Mouse (Mus musculus) brain, embryonic 18.5 days (tissue): Measurements from ENCODE around the gene Rsad2.
A peak's percentile ranks its signal among the peaks of the same experiment; 100 is the strongest.
"Not testable (repeated sequence)": the region's sequence is repeated elsewhere in the genome, so short reads cannot be mapped to it uniquely, and the experiment has no call there.

Experiments
- DNase-seq: peaks from one replicate; pipeline ENCODE4 v3.0.0-alpha.2; 2012; ENCODE audit warnings: low read depth, low spot score

The Rsad2 gene

DNA sequence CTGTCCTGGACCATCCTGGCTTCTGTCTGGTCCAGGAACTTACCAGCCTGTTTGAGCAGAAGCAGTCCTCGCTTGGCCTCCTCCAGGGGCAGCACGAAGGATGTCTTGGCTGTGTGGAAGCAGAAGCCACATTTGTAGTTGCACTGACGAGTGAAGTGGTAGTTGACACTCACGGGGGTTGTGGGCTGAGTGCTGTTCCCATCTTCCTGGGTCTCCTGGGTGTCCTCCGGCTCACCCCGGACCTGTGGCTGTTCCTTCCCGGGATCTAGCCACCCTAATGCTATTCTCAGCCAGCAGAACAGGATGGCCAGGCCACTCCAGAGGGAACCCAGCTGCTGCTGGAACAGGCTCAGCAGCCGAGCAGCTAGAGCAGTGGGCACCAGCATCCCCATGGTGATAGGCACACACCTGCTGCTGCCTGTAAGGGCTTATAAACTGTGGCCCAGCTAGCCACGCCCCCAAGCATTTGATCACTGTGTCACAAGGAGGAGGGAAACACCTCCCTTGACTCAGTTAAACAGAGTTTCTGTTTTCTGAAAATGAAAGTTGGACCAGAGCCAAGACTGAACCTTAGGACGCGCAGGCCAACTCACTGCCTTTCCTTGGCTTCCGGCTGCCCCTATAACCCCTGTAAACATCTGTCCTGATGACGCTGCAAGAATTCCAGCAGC, at the start of gene Rsad2:
Rsad2 (minus strand) TSS at position 425 of the 671 bp plus-strand sequence.
- DNase-seq = no peak

DNA sequence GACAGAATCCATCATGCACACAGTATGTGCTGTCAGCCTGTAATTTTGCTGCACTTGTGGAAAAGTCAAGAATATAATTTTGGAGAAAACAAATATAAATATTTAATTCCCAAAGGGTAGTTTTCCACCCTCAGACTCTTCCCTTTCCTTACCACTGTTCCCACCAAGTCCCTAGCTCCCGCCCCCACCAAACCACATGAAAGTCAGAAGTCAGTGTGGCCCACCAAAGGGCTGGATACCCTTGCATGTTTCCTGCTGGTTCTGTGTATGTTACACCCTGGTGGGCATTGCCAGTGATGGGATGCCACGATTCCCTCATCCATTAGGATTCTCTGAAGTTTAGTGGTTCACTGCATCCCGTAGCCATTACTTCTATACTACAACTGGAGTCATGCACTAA, 44.8 kb upstream of the Rsad2 start:
- no peak for DNase-seq

DNA sequence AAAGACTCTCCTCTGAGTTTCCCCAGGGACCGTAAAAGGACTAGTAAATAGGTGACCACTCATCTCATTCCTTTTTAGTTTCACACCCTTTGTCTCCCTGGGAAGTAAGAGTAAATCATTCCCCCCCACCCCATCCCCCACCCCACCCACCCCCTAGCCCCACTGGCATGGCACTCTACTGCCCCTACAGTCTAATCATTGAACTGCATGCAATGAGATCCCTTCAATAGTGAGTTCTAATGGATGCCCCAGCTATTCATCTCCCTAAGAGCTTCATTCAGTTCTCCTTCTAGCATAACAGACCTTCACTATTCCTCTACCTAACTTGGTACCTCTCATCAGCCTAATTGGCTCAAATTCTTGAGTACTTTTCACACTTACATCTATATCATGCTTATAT, 33.7 kb upstream of the Rsad2 start:
- DNase-seq = no peak

DNA sequence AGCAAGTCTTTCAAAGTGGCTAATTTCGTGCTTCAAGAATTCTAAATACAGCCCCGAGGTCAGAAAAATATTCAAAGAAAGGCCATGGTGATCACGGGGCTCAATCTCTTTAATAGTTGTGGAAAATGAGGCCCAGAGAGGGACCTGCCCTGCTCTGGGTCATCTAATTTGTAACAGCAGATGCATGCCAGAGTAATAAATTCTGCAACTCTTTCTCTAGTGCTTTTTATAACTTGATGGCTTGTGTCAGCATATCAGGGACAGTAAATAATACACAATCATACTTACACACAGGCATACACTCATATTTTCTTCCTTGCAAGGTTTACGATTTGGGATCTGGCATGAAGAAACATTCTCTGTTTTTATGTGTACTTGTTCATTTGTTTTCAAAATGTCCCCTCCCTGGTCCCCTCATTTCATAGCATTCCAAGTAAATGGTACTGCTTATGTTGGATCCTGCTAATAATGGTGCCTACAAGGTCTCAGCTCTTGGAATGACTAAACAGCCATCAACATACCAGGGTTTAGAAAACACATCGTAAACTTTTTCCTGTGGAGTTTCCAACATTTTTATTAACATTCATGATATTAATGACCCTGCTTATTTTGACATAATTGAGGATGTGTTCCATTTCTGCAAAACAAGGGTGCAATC, 32.5 kb upstream of the Rsad2 start:
- no peak for DNase-seq

DNA sequence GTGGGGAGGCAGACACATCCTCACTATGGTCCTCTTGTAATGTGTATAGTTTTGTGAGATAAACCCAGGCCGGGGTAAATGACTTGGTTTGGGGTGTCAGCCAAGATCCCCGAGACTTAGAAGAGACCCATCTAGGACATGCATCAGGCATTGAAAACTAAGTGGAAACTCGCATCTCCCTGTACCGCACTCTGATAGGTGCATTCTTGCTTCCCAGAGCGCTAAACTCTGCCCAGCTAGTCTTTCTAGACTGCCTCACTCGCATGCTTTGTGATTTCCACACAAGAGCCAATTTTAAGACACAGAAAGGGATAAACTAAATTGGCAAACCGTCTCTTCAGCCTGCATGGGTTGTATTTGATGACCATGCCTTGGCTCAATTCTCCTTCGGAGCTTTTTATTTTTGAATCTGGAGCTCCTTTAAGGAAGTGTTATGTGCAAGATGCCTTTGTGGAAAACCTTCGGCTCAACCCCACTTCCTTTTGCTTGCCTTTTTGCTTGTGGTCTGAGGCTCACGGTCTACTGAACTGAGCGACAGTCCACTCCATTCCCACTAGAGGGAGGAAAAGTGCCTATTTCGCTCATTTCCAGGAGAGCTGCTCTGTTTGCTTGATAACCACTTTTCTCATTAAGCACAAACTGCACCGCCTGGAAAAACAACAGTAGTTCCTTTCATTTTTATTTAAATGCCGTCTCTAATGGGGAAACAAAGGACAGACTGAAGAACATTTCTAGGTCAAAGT, 31.8 kb upstream of the Rsad2 start:
- DNase-seq = peak; percentile 57

DNA sequence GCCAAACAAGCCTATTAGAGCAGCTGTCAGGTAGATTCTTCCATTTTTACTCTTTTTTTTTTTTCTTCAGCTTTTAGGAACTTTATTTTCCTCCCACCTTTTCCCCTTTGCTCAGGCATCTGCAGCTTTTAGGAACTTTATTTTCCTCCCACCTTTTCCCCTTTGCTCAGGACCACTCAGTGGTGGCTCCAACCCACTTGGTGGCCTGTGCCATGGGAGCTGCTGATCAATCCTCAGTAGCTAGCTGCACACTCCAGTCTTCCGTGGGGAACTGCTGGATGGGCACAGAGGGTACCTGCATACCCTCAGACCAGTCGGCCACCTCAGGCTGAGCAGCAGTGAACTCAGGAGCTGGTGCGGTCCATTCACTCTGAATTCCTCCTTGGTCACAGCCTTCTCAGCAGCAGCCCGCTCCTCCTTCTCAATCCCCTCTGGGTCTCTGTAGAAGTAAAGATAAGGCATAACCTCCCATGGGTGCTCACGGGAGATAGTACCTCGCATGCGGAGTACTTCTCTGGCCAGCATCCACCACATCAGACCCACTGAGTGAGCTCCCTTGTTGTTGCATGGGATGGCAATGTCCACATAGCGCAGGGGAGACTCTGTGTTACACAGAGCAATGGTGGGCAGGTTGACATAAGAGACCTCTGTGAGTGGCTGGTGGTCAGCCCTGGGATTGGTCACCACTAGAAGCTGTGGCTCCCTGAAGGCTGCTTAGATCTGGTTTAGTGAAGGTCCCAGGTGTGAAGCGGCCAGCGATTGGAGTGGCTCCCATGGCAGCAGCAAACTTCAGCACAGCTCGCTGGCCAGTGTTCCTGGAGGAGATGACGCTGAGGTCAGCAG, 29.7 kb upstream of the Rsad2 start:
- not testable (repeated sequence) for DNase-seq

DNA sequence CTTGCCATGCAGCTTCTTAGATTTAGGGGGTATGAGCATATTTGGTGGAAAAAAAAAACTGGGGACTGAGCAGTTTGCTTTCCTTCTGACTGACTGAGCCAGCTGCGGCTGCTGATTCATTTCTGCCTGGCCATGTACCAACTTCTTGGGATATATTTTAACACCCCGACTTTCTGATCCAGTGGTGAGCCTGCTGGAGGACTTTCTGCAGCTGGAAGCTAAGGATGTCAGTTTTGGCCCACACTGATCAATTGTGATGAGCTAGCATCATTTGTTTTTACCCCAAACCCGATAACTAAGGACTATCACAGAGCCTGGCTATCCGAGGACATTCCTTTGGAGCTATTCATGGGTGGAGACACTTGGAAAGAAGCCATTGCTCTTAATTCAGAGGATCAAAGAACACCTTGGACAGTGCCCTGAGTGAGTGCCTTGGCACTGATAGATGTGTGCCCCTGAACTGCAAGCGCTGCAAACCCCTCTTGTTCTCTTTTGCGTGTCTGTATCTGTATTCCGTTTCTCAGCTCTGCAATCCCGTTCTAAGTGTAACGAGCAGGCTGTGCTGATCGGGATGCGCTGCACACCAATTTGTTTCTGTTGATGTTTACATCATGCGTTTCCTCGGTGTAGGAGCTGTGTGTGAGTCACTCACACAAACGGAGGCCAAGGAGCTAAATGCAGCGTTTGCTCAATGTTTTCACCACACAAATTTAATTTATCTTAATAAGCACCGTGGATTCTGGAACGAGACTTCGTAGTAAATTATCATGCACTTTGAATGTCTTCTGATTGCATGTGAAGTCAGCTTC, 22.1 kb upstream of the Rsad2 start:
- DNase-seq = no peak

DNA sequence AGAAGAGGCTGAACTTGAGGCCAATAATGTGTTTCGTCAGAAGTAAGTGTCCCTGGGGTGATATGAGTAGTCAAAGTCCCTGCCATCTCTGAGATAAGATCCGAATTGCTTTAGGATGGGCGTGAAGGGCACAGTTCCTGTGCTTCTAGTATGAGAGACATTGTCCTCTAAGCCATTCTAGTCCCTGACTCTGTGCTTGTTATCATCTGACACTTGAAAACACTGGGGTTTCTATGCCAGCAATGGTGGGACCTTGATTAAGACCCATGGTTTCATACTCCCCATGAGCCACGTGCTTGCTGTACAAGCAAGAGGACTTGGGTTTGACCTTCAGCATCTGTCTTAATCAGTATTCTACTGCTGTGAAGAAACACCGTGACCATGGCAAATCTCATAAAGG, 20.9 kb upstream of the Rsad2 start:
- no peak for DNase-seq

DNA sequence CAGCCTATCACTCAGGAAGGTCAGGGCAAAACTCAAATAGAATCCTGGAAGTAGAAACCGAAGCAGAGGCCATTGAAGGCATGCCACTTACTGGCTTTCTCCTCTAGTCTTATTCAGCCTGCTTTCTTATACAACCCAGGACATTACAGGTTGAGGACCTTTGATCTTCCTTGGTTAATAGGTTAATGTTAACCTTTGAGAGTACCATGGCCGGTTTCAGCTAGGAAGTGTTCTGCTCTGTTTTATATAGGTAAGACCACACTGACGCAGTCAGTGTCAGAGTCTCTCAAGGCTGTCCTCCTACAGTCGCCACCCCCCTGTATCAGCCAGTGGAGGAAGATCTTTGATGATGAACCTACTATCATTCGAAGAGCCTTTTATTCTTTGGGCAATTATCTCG, 17.5 kb upstream of the Rsad2 start:
- DNase-seq = no peak

DNA sequence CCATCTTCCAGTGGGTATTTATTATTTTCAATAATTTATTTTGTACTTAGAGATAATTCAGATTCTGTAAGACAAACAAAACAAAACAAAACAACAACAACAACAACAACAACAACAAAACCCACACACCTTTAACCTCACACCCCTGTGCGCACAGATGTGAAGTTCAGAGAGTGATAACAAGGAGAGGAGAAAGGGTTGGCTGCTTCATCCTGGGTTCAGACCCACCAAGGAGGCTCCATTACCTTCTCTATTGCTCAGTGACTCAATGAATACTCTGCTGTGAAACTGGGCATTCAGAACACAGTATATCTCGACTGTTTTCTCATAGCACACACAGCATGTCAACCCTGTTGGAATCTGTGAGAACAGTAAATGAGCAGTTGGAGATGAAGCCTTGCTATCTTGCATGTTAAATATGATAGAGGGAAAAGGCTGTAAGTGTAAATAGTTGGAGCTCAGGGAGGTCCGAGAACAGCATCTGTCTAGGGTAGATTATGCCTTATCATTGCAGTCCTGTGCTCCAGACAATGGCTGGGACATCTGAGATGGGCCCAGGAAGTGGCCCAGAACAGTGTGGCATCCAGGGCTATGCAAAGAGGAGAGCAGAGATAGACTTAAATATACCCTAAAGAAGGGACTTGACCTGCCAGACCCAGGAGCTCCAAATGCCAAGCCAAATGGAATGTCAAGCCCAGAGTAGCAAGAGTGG, 16.7 kb upstream of the Rsad2 start:
- DNase-seq = no peak

DNA sequence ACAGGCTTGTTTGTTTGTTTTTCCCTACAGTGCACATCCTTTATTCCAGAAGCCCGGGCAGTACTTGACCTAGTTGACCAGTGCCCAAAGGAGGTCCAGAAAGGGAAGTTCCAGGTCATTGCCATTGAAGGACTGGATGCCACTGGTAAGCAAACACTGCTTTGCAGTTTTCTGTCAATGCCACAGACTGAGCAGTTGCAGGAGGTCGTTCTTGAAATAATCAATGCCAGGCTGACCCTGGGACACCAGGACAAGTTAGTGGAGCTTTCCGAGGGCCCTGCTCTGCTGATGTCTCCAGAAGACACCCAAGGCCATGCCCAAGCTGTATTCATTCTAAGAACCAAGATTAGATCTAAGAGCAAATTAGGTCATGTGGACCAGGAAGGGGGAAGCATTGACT, 15.1 kb upstream of the Rsad2 start:
- no peak for DNase-seq

DNA sequence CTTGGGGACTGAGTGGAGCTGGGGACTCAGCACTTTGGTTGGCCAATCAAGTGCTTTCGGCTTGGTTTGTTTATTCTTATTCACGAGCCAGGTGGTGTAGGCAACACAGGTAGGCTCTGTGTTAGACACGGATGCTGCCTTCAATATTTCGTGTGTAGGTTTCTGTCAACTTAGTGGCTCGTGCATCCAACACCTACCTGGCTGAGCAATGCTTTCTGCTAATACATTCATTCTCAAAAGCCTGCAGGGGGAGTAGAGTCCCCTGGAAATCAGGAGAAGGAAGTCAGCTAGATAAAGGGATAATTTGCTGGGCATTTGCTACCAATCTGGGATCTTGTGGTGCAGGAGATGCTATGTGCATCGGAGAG, 13.8 kb upstream of the Rsad2 start:
- DNase-seq = peak; percentile 20

DNA sequence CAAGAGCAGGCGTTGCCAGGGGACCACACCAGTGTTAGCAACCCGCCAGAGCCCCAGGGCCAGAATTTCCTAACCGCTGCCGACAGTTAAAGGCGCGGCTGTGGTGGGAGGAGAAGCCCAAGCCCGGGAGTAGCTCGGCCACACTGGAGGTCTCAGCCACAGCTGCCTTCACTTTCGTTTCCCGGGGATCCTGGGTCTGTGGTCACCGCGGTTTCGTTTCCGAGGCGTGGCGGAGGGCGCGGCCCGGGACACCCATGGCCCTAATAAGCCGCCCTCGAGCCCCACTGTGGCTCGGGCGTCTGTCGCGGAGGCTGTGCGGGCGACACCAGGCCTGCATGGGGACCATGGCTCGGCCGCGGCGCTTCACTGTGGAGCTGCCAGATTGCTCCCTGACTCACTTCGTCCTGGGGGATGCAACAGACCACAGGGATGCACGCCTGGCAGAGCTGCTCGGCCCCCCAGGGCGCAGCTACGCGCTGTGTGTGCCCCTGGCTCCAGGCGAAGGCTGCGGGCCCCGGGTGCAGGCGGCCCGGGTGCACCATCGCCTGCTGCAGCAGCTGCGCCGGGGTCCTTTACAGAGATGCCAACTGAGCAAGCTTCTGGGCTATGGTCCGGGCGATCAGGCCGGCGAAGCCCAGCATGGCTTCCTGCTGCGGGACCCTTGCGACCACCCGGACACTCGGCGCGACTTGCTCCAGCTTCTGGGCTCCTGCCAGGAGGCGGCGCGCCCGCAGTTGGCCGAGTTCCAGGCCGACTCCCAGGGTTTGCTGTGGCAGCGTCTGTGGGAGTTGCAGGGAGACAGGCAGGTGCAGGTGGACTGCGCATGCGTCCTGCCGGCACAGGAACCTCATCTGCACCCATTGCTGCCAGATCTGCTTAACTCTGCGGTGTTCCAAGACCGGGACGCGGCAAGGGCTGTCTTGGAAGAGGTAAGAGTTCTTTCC, 13.1 kb upstream of the Rsad2 start, which contains the start of gene Cmpk2:
Cmpk2 (plus strand) TSS at position 107 of the 944 bp plus-strand sequence.
- peak; percentile 68 for DNase-seq

DNA sequence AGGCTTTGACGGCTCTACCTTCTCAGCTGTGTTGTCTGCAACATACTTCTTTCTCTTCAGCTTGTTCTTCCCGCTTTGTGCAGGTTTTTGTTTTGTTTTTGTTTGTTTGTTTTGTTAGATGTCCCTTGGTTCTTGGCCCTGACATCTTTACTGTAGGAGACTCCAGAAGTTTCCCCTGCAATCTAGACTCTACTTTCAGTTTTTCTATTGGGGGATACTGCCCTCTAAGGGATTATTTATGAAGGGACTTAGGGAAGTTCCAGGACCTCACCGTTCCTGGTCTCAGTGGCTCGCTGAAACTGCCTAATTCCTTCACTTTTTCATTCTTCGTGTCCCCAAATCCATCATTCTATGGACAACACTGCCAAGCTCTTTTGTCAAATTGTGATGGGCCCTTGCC, 9.3 kb upstream of the Rsad2 start:
- no peak for DNase-seq

DNA sequence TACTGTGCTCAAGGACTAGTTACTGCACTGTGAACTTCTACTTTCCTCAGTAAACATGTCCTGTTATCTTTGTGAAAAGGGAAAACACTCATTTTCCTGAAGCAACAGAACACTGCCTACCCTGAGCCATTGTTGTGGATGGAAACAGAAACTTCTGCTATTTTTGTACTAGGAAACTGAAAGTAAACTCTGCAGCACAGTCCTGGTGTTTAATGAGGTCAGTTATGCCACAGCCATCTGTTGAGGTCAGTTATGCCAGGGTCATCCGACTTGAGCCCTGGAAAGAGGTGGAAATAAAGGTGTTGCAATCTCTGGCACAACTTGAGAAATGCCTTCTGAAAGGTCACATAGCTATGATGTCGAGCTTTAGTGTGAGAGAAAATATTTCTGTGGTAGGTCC, 3.8 kb upstream of the Rsad2 start:
- DNase-seq = no peak

DNA sequence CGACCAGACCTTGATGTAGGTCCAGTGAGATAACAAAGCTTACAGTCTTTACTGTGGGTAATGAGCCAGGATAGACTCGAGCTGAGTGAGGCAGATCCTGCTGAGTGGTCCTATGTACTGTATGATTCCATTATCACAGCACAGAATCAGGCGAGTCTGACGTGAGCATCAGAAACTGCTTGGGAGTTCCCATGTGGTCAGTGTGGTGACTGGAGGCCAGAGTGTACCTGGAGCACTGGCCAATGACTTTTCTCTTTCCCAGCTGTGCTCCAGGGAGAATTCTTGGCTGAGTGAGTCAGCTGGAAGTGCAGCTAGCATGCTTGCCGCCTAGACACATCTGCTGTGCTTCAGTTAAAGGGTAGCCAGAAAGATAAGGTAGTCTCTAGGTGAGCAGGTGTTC, 1.6 kb downstream of the Rsad2 start:
- no peak for DNase-seq

DNA sequence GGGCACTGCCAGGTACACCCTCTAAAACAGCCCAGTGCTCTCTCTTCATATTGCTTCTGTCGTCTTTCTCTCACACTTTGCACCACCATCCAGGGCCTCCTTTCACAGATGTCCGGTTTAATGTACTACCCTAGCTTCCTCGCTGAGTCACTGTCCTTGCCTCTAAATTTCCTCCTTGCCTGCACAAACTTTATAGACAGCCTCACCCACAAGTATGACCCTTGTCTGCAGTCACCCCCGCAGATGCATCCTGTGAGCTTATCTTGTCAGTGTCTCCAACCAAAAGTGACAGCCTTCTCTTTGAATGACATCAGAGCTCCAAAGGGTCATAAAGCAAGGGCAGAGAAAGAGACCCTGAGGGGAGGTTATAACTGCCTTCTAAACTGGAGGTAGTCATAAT, 3.3 kb downstream of the Rsad2 start:
- DNase-seq = no peak

DNA sequence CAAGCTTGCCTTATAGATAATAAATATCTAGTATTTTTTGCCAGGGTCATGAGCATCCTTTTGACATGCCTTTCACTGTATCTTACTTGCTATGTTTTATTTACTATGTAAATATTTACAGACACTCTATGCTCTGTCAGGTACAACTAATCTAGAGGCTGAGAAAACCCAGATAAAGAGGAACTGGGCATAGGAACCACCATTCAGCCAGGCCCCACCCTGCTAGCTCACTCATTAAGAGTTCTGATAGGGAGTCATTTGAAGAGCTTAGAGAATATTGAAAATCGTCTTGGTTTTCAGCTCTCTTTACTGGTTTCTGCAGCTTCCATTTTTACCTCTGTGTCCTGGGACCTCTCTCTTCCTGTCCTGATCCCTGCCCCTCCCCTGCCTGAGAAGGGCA, 5.1 kb downstream of the Rsad2 start:
- no peak for DNase-seq

DNA sequence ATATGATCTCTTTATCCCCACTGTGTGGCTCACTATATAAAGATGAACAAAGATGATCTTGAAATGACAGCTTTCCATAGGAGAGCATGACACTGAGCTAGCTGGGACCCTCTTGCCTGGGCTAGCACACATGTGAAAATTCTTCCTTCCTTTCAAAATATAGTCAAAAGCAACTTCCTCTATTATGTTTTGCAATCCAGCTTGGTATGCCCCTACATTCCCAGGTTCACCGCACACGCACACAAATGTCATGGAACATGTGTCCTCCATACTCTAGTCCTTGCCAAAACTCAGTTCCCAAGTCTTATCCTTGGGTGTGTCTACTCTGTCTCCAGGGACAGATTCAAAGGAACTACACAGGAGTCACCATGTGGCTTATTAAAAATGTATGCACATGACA, 6.8 kb downstream of the Rsad2 start:
- DNase-seq = no peak
